Mouse (Mus musculus): ENCODE data around the gene Hoxc9.

GRCm38 (mm10) chr15:102945185-102946077 lies 30.8 kb upstream of the Hoxc9 start:
- TF ChIP-seq POLR2A (IDR thresholded peaks at IDR 0.05; ENCODE audit: borderline replicate concordance, extremely low read depth, low read depth, low read length) = no peak
- no peak for TF ChIP-seq CTCF (IDR thresholded peaks at IDR 0.05; ENCODE audit: insufficient read depth, low read length)
